Mouse (Mus musculus) liver, embryonic 11.5 days (tissue): ENCODE results near the gene Hdac8. TPM values are rescaled to one million over a fixed set of nuclear protein-coding genes. Genes with fewer than 3 reads are reported as not detected.

Source experiments
- ATAC-seq: fragments of 200-750 bp; cut with Nextera tagmentation; replicated peaks from 2 replicates; pipeline ENCODE4 v1.8.0; 2017; ENCODE audit warnings: moderate number of reproducible peaks, mild to moderate bottlenecking, moderate TSS enrichment, moderate library complexity; ENCODE audit not compliant: low FRiP score
- DNase-seq: peaks from one replicate; pipeline ENCODE4 v3.0.0-alpha.2; 2017; ENCODE audit warnings: low spot score
- H3K27ac ChIP-seq: fragments of 300-500 bp; sonication (generic); 2 replicates; pipeline ENCODE4 v1.5.1; 2014; ENCODE audit warnings: mild to moderate bottlenecking, low read depth, low read length, control low read depth
- H3K27me3 ChIP-seq: fragments of 300-500 bp; sonication (generic); replicated peaks from 2 replicates; pipeline ENCODE4 v1.6.1; 2014; ENCODE audit warnings: low read length, mixed read lengths; ENCODE audit not compliant: control insufficient read depth, insufficient read depth
- H3K36me3 ChIP-seq: fragments of 300-500 bp; sonication (generic); 2 replicates; pipeline ENCODE4 v1.6.1; 2014; ENCODE audit warnings: mild to moderate bottlenecking, low read length, moderate library complexity, mixed read lengths; ENCODE audit not compliant: control insufficient read depth, insufficient read depth
- H3K4me1 ChIP-seq: fragments of 300-500 bp; sonication (generic); replicated peaks from 2 replicates; pipeline ENCODE4 v1.6.1; 2014; ENCODE audit warnings: low read length, mixed read lengths; ENCODE audit not compliant: control insufficient read depth, insufficient read depth
- H3K4me2 ChIP-seq: fragments of 300-500 bp; sonication (generic); 2 replicates; pipeline ENCODE4 v1.6.1; 2014; ENCODE audit warnings: mild to moderate bottlenecking, control low read depth, moderate library complexity
- H3K4me3 ChIP-seq: fragments of 300-500 bp; sonication (generic); 2 replicates; pipeline ENCODE4 v1.5.1; 2014; ENCODE audit warnings: low read depth, low read length, control low read depth
- H3K9ac ChIP-seq: fragments of 300-500 bp; sonication (generic); 2 replicates; pipeline ENCODE4 v1.6.1; 2014; ENCODE audit warnings: low read depth, low read length, control low read depth
- H3K9me3 ChIP-seq: fragments of 300-500 bp; sonication (generic); 2 replicates; pipeline ENCODE4 v1.6.1; 2016; ENCODE audit warnings: low read length, inconsistent platforms, mixed read lengths; ENCODE audit not compliant: control insufficient read depth
- WGBS: fragments of 180-500 bp; shearing (Covaris S2); extraction: QIAGEN DNeasy Blood & Tissue Kit; methylation state at CpG from one replicate; pipeline ENCODE4 v1.1.7; 2014; 5-methylcytosine and 5-hydroxymethylcytosine counted together
- polyA plus RNA-seq: library from polyadenylated mRNA; unstranded; fragments of >200 nt; fragmentation: Nextera tagmentation; extraction: Ambion mirVana; gene quantifications from 2 replicates; pipeline ENCODE4 v1.2.1, GENCODE M21; 2014

Gene Hdac8
- polyA plus RNA-seq, 1 experiment from 2014 or later, result 4.2 TPM

DNA sequence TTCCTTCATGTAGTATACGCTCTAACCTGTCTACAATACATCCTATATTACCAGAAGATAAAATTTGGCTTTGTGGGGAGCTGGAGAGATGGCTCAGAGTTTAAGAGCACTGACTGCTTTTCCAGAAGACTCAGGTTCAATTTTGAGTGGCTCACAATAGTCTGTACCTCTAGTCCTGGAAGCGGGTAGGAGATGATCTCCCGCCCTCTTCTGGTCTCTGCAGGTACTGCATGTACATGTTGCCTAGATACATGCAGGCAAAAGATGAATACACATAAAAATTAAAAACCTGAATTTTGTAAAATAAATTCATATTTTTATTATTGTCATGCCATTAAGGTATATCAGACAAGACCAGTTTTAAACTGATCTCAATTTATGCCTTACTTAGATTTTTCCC lies 28.4 kb downstream of the Hdac8 start:
- Histone ChIP-seq H3K36me3 (no peaks in the 10 kb centered on the region), H3K9ac (no peak overlapping the region), H3K4me1 (no peaks in the 10 kb centered on the region), H3K9me3 (no peaks in the 10 kb centered on the region), H3K27ac (no peak overlapping the region), H3K4me2 (no peak overlapping the region), H3K4me3 (no peak overlapping the region), H3K27me3 (0 out of 2 replicates have a peak, but pooled peaks cover 2% of the 10 kb centered on the region)
- no peak for ATAC-seq
- DNase-seq, result no peak
- 31% methylated on average over 3 of the region's 3 CpGs for WGBS

DNA sequence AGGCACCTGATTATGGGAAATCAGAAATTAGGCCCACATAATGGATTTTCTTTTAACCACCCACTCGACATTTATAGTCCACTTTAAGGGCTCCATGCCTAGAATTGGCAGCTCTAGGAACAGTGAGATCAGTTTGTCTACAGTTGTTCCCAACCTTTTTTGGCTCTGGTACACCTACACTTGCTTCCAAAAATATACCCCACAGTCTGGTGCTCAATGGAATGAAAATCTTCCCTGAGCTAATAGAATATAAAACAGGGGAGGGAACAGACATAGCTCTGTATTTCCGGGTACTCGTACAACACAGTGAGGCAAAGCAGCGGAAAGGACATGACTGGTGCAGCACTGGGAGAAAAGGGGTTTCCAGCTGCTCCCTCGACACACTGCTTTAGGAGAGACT lies 29.6 kb downstream of the Hdac8 start:
- Histone ChIP-seq H3K4me2 (no peak overlapping the region), H3K9me3 (no peaks in the 10 kb centered on the region), H3K9ac (no peak overlapping the region), H3K4me1 (no peaks in the 10 kb centered on the region), H3K27ac (no peak overlapping the region), H3K27me3 (0 out of 2 replicates have a peak, but pooled peaks cover 2% of the 10 kb centered on the region), H3K36me3 (no peaks in the 10 kb centered on the region), H3K4me3 (no peak overlapping the region)
- 77% methylated on average over 5 of the region's 5 CpGs for WGBS
- no peak for DNase-seq
- ATAC-seq, result no peak

DNA sequence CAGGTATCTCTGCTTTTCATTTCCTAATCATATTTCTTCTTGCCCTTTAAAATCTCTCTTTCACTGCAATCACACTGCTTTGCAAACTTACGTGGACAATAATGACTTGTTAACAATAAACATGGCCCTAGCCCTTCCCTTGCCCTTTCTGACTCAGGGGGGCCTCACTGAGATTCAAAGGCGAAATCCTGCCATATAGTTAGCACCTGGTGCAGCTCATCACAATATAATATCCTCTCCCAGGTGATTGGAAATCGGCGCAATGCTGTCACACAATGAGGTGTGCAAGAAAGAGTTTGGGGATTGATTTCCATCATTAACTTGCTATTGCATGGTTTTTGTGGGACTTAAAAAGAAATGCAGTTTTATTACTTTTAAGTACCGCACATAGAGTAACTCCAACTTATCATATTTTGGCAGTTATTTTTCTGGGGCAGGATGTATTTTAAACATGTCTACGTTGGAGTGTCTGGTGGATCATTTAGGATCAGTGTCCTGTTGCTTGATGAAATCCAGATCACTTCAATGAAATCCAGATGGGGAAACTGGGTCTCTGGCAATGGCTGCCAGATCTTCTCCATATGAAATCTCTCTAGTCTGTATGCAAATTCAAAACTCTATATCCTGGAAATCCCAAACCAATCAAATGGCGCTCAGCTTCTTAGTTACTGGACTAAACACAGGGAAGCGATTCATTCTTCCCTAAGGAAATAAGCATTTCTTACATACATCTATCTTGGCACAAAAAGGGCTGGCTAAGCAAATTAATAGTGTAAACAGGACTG lies 86.6 kb downstream of the Hdac8 start:
- H3K4me3 ChIP-seq, result no peak overlapping the region
- no peak overlapping the region for H3K4me2 ChIP-seq
- no peaks in the 10 kb centered on the region for H3K4me1 ChIP-seq
- H3K27ac ChIP-seq, result no peak overlapping the region
- no peak for ATAC-seq
- H3K9me3 ChIP-seq, result no peaks in the 10 kb centered on the region
- no peaks in the 10 kb centered on the region for H3K36me3 ChIP-seq
- DNase-seq, result no peak
- WGBS, result 82% methylated on average over 8 of the region's 8 CpGs
- H3K27me3 ChIP-seq, result peaks cover 14% of the 10 kb centered on the region
- H3K9ac ChIP-seq, result no peak overlapping the region

DNA sequence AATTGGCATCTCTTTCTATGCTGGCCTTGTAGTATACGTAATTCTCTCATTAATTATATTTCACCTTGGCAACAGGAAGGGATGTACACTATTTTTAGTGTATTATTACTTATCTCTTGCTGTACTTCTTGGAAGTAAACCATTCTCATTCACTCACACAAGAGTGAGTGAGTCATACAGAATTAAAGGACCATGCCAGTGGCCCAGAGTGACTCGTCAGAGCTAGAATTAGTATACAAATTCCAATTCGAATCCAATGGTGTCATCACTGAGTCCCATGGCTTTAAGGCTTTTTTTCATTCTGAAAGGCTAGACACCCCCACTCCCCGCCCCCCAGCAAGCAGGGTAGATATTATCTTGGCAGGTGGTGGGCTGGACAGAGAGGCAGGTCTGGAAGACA lies 88.2 kb downstream of the Hdac8 start:
- Histone ChIP-seq H3K4me3 (no peak overlapping the region), H3K4me1 (no peaks in the 10 kb centered on the region), H3K27ac (no peak overlapping the region), H3K36me3 (no peaks in the 10 kb centered on the region), H3K4me2 (no peak overlapping the region), H3K9me3 (no peaks in the 10 kb centered on the region), H3K9ac (no peak overlapping the region), H3K27me3 (peaks cover 14% of the 10 kb centered on the region)
- WGBS, result 72% methylated on average over 4 of the region's 4 CpGs
- no peak for DNase-seq
- no peak for ATAC-seq

GRCm38 (mm10) chrX:102416386-102416785 lies 88.8 kb downstream of the Hdac8 start:
- H3K36me3 ChIP-seq, result no peaks in the 10 kb centered on the region
- no peak overlapping the region for H3K4me2 ChIP-seq
- H3K9me3 ChIP-seq, result no peaks in the 10 kb centered on the region
- peaks cover 14% of the 10 kb centered on the region for H3K27me3 ChIP-seq
- no peak overlapping the region for H3K27ac ChIP-seq
- ATAC-seq (no peak), DNase-seq (no peak)
- H3K4me3 ChIP-seq, result no peak overlapping the region
- no peaks in the 10 kb centered on the region for H3K4me1 ChIP-seq
- no peak overlapping the region for H3K9ac ChIP-seq
- WGBS, result 54% methylated on average over 4 of the region's 4 CpGs

DNA sequence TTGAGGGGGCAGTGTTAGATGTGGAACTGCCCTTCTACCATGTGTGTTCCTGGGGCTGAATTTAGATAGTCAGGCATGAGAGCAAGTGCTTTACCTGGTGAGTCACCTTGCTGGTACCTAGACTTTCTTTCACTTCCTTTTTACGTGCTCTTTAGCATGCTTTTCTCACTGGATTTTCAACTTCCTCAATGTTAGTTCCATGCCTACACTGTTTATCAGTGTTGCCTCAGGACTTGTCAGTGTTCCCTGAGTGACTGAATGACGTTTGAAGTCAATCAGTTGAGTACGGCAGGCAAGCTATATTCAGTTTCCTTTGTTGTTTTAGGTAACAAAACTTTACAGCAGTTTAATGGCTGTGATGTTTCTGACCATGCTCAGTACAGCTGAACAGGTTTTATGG lies 120.4 kb downstream of the Hdac8 start:
- ATAC-seq (no peak), DNase-seq (no peak)
- H3K9me3 ChIP-seq, result no peaks in the 10 kb centered on the region
- H3K4me2 ChIP-seq, result no peak overlapping the region
- no peak overlapping the region for H3K27ac ChIP-seq
- no peaks in the 10 kb centered on the region for H3K4me1 ChIP-seq
- H3K9ac ChIP-seq, result no peak overlapping the region
- H3K27me3 ChIP-seq, result peaks cover 2% of the 10 kb centered on the region; the same call in 1 of the 2 replicates
- 54% methylated on average over 3 of the region's 3 CpGs for WGBS
- no peak overlapping the region for H3K4me3 ChIP-seq
- H3K36me3 ChIP-seq, result no peaks in the 10 kb centered on the region

- no peak for ATAC-seq
- DNase-seq, result no peak
- H3K4me3 ChIP-seq, result no peak overlapping the region
- H3K9ac ChIP-seq, result no peak overlapping the region
- H3K9me3 ChIP-seq, result no peaks in the 10 kb centered on the region
- no peaks in the 10 kb centered on the region for H3K4me1 ChIP-seq
- peaks cover 2% of the 10 kb centered on the region; the same call in 1 of the 2 replicates for H3K27me3 ChIP-seq
- H3K4me2 ChIP-seq, result no peak overlapping the region
- H3K27ac ChIP-seq, result no peak overlapping the region
- H3K36me3 ChIP-seq, result no peaks in the 10 kb centered on the region
- WGBS, result 59% methylated on average over 7 of the region's 7 CpGs
Observed at GRCm38 (mm10) chrX:102383151-102383550, 122.0 kb downstream of the Hdac8 start.

DNA sequence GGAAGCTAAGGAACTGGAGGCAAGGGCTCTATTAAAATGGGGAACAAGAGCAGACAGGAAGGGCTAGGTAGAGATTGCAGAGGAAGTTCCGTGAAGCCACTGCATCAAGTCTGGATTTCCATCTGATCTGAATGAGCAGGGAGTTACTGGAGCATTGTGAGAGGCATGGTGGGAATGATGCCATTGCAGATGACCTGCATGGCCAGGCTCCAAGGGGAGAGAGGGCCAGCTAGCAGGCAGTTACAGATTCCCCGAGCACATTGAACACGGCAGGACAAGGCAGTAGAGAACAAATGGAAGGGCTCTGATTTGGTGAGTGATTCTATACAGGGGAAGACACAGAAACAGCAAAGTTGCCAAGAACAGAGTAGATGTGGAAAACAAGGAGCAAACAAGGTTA lies 138.6 kb downstream of the Hdac8 start:
- WGBS, result 77% methylated on average over 3 of the region's 3 CpGs
- H3K27me3 ChIP-seq, result peaks cover 6% of the 10 kb centered on the region
- no peaks in the 10 kb centered on the region for H3K9me3 ChIP-seq
- no peak overlapping the region for H3K4me3 ChIP-seq
- no peak for DNase-seq
- no peak overlapping the region for H3K27ac ChIP-seq
- no peaks in the 10 kb centered on the region for H3K4me1 ChIP-seq
- no peaks in the 10 kb centered on the region for H3K36me3 ChIP-seq
- no peak overlapping the region for H3K9ac ChIP-seq
- no peak overlapping the region for H3K4me2 ChIP-seq
- ATAC-seq, result no peak

- WGBS, result 76% methylated on average over 2 of the region's 2 CpGs
- ATAC-seq, result no peak
- no peak overlapping the region for H3K27ac ChIP-seq
Observed at GRCm38 (mm10) chrX:102362244-102362643, 142.9 kb downstream of the Hdac8 start.

More at GRCm38 (mm10) chrX:102362244-102362643, 142.9 kb downstream of the Hdac8 start:
- peaks cover 3% of the 10 kb centered on the region; the same call in 1 of the 2 replicates for H3K27me3 ChIP-seq
- no peak overlapping the region for H3K9ac ChIP-seq
- H3K4me3 ChIP-seq, result no peak overlapping the region
- no peaks in the 10 kb centered on the region for H3K4me1 ChIP-seq
- H3K9me3 ChIP-seq, result no peaks in the 10 kb centered on the region
- no peaks in the 10 kb centered on the region for H3K36me3 ChIP-seq
- no peak for DNase-seq
- H3K4me2 ChIP-seq, result no peak overlapping the region
